Mouse (Mus musculus) kidney, embryonic 14.5 days (tissue): ENCODE data around the gene Plekhj1. TPM values are rescaled to one million over a fixed set of nuclear protein-coding genes. Genes with fewer than 3 reads are reported as not detected.

Experiments used
- ATAC-seq: fragments of 200-750 bp; cut with Nextera tagmentation; 2 replicates; pipeline ENCODE4 v1.8.0; 2017; ENCODE audit warnings: moderate number of reproducible peaks, mild to moderate bottlenecking, moderate TSS enrichment, moderate library complexity; ENCODE audit not compliant: low FRiP score, low TSS enrichment
- H3K27ac ChIP-seq: fragments of 300-500 bp; sonication (generic); 2 replicates; pipeline ENCODE4 v1.5.1; 2014; ENCODE audit warnings: low read depth, mild to moderate bottlenecking, low read length, moderate library complexity, mixed read lengths
- H3K27me3 ChIP-seq: fragments of 300-500 bp; sonication (generic); 2 replicates; pipeline ENCODE4 v1.6.1; 2014; ENCODE audit warnings: mild to moderate bottlenecking, low read length; ENCODE audit not compliant: control insufficient read depth, insufficient read depth
- H3K36me3 ChIP-seq: fragments of 300-500 bp; sonication (generic); 2 replicates; pipeline ENCODE4 v1.6.1; 2014; ENCODE audit warnings: low read length, mixed read lengths; ENCODE audit not compliant: control insufficient read depth, insufficient read depth
- H3K4me1 ChIP-seq: fragments of 300-500 bp; sonication (generic); 2 replicates; pipeline ENCODE4 v1.6.1; 2014; ENCODE audit warnings: low read length, mixed read lengths; ENCODE audit not compliant: control insufficient read depth, insufficient read depth
- H3K4me2 ChIP-seq: fragments of 300-500 bp; sonication (generic); replicated peaks from 2 replicates; pipeline ENCODE4 v1.6.1; 2014; ENCODE audit warnings: low read depth, mild to moderate bottlenecking, low read length
- H3K4me3 ChIP-seq: fragments of 300-500 bp; sonication (generic); 2 replicates; pipeline ENCODE4 v1.5.1; 2014; ENCODE audit warnings: mild to moderate bottlenecking, low read length
- H3K9ac ChIP-seq: fragments of 300-500 bp; sonication (generic); 2 replicates; pipeline ENCODE4 v1.6.1; 2014; ENCODE audit warnings: low read depth, mild to moderate bottlenecking, low read length, moderate library complexity
- H3K9me3 ChIP-seq: fragments of 300-500 bp; sonication (generic); 2 replicates; pipeline ENCODE4 v1.6.1; 2016; ENCODE audit warnings: low read length; ENCODE audit not compliant: control insufficient read depth
- WGBS: fragments of 180-500 bp; shearing (Covaris S2); extraction: QIAGEN DNeasy Blood & Tissue Kit; methylation state at CpG from one replicate; pipeline ENCODE4 v1.1.7; 2014; 5-methylcytosine and 5-hydroxymethylcytosine counted together
- polyA plus RNA-seq: library from polyadenylated mRNA; unstranded; fragments of >200 nt; fragmentation: Nextera tagmentation; extraction: Ambion mirVana; gene quantifications from 2 replicates; pipeline ENCODE4 v1.2.1, GENCODE M21; 2014

Gene Plekhj1
- polyA plus RNA-seq, 1 experiment from 2014 or later: 126 TPM

- no peak overlapping the region for H3K27ac ChIP-seq
- H3K36me3 ChIP-seq: peaks cover 99% of the 10 kb centered on the region
- H3K4me2 ChIP-seq: no peak overlapping the region
- H3K9me3 ChIP-seq: no peaks in the 10 kb centered on the region
- H3K4me1 ChIP-seq: no peaks in the 10 kb centered on the region
- 88% methylated on average over 6 of the region's 6 CpGs for WGBS
- no peak overlapping the region for H3K9ac ChIP-seq
- no peak overlapping the region for H3K4me3 ChIP-seq
- H3K27me3 ChIP-seq: no peaks in the 10 kb centered on the region
- ATAC-seq: no peak
Measured at GRCm38 (mm10) chr10:80776358-80776869, 22.0 kb downstream of the Plekhj1 start.

GRCm38 (mm10) chr10:80775731-80776130, 22.7 kb downstream of the Plekhj1 start:
- Histone ChIP-seq H3K4me2 (no peak overlapping the region), H3K27me3 (no peaks in the 10 kb centered on the region), H3K4me3 (no peak overlapping the region), H3K9me3 (no peaks in the 10 kb centered on the region), H3K36me3 (peaks cover 99% of the 10 kb centered on the region), H3K4me1 (no peaks in the 10 kb centered on the region), H3K9ac (no peak overlapping the region), H3K27ac (no peak overlapping the region)
- WGBS: 94% methylated on average over 4 of the region's 4 CpGs
- ATAC-seq: no peak

- Histone ChIP-seq H3K4me2 (no peak overlapping the region), H3K4me3 (no peak overlapping the region), H3K4me1 (no peaks in the 10 kb centered on the region), H3K9ac (no peak overlapping the region), H3K27me3 (no peaks in the 10 kb centered on the region), H3K27ac (no peak overlapping the region), H3K36me3 (peaks cover 99% of the 10 kb centered on the region), H3K9me3 (no peaks in the 10 kb centered on the region)
- ATAC-seq: no peak
- 91% methylated on average over 4 of the region's 4 CpGs for WGBS
Measured at GRCm38 (mm10) chr10:80774981-80775380, 23.4 kb downstream of the Plekhj1 start.

- H3K4me1 ChIP-seq: no peaks in the 10 kb centered on the region
- 71% methylated on average over 2 of the region's 2 CpGs for WGBS
- no peak; the same call in 1 of the 2 replicates for ATAC-seq
- no peak overlapping the region for H3K4me2 ChIP-seq
- H3K9me3 ChIP-seq: no peaks in the 10 kb centered on the region
- peaks cover 97% of the 10 kb centered on the region for H3K36me3 ChIP-seq
- H3K9ac ChIP-seq: no peak overlapping the region
- no peak overlapping the region for H3K4me3 ChIP-seq
- H3K27ac ChIP-seq: no peak overlapping the region
- H3K27me3 ChIP-seq: no peaks in the 10 kb centered on the region
Measured at GRCm38 (mm10) chr10:80774549-80774948, 23.9 kb downstream of the Plekhj1 start.

- Histone ChIP-seq H3K9me3 (no peaks in the 10 kb centered on the region), H3K4me3 (no peak overlapping the region), H3K4me2 (no peak overlapping the region), H3K27me3 (no peaks in the 10 kb centered on the region), H3K36me3 (peaks cover 95% of the 10 kb centered on the region), H3K4me1 (no peaks in the 10 kb centered on the region), H3K9ac (no peak overlapping the region), H3K27ac (no peak overlapping the region)
- no peak for ATAC-seq
- 80% methylated on average over 5 of the region's 5 CpGs for WGBS
Measured at GRCm38 (mm10) chr10:80773816-80774215, 24.6 kb downstream of the Plekhj1 start.

- Histone ChIP-seq H3K9me3 (no peaks in the 10 kb centered on the region), H3K4me3 (no peak overlapping the region), H3K27ac (no peak overlapping the region), H3K9ac (no peak overlapping the region), H3K4me1 (no peaks in the 10 kb centered on the region), H3K36me3 (peaks cover 75% of the 10 kb centered on the region), H3K4me2 (no peak overlapping the region), H3K27me3 (no peaks in the 10 kb centered on the region)
- ATAC-seq: no peak
- WGBS: 92% methylated on average over 6 of the region's 6 CpGs
Measured at GRCm38 (mm10) chr10:80768365-80768764, 30.1 kb downstream of the Plekhj1 start.

GRCm38 (mm10) chr10:80766161-80766815, 32.1 kb downstream of the Plekhj1 start:
- H3K4me1 ChIP-seq: no peaks in the 10 kb centered on the region
- no peak for ATAC-seq
- whole genome bisulfite sequencing: 87% methylated on average over 10 of the region's 10 CpGs
- peaks cover 54% of the 10 kb centered on the region for H3K36me3 ChIP-seq
- peak overlapping the region; percentile 12; the same call in 1 of the 2 replicates for H3K9ac ChIP-seq
- no peaks in the 10 kb centered on the region for H3K27me3 ChIP-seq
- H3K4me3 ChIP-seq: no peak overlapping the region
- H3K27ac ChIP-seq: no peak overlapping the region
- H3K4me2 ChIP-seq: no peak overlapping the region
- H3K9me3 ChIP-seq: no peaks in the 10 kb centered on the region

- peaks cover 48% of the 10 kb centered on the region for H3K36me3 ChIP-seq
- no peak for ATAC-seq
- WGBS: 78% methylated on average over 2 of the region's 2 CpGs
Measured at GRCm38 (mm10) chr10:80765746-80766145, 32.7 kb downstream of the Plekhj1 start.

GRCm38 (mm10) chr10:80763502-80763901, 34.9 kb downstream of the Plekhj1 start:
- no peak overlapping the region for H3K4me3 ChIP-seq
- H3K9me3 ChIP-seq: no peaks in the 10 kb centered on the region
- H3K36me3 ChIP-seq: peaks cover 31% of the 10 kb centered on the region
- no peak overlapping the region for H3K9ac ChIP-seq
- H3K27me3 ChIP-seq: no peaks in the 10 kb centered on the region
- no peak for ATAC-seq
- H3K4me2 ChIP-seq: no peak overlapping the region
- H3K4me1 ChIP-seq: peaks cover 5% of the 10 kb centered on the region; the same call in 1 of the 2 replicates
- WGBS: 91% methylated on average over 2 of the region's 2 CpGs
- H3K27ac ChIP-seq: no peak overlapping the region

More at GRCm38 (mm10) chr10:80765746-80766145, 32.7 kb downstream of the Plekhj1 start:
- H3K4me1 ChIP-seq: 0 out of 2 replicates have a peak, but pooled peaks cover 1% of the 10 kb centered on the region
- H3K27me3 ChIP-seq: no peaks in the 10 kb centered on the region
- no peak overlapping the region for H3K27ac ChIP-seq
- H3K4me2 ChIP-seq: no peak overlapping the region
- no peak overlapping the region for H3K4me3 ChIP-seq
- H3K9me3 ChIP-seq: no peaks in the 10 kb centered on the region
- H3K9ac ChIP-seq: no peak overlapping the region
